Mouse (Mus musculus): Measurements from ENCODE around the gene Krt87. TPM values are rescaled to one million over a fixed set of nuclear protein-coding genes. Genes with fewer than 3 reads are reported as not detected.

The Krt87 gene
- polyA plus RNA-seq, 1 experiment from 2014 or later: 0.09 TPM

GRCm38 (mm10) chr15:101414807-101415565, 23.6 kb downstream of the Krt87 start:
- no peak overlapping the region for H3K9ac ChIP-seq (replicated peaks)
- H3K36me3 ChIP-seq: no peaks in the 10 kb centered on the region
- peaks cover 8% of the 10 kb centered on the region; the same call in 1 of the 2 replicates for H3K27me3 ChIP-seq
- 44% methylated on average over 11 of the region's 11 CpGs for WGBS
- H3K4me2 ChIP-seq (replicated peaks): no peak overlapping the region
- no peak for ATAC-seq (replicated peaks)
- H3K9me3 ChIP-seq: no peaks in the 10 kb centered on the region
- H3K4me1 ChIP-seq: no peaks in the 10 kb centered on the region
- no peak overlapping the region for H3K27ac ChIP-seq (replicated peaks)
- no peak overlapping the region for H3K4me3 ChIP-seq

- H3K4me1 ChIP-seq: no peaks in the 10 kb centered on the region
- no peaks in the 10 kb centered on the region for H3K36me3 ChIP-seq
- H3K27ac ChIP-seq (replicated peaks): no peak overlapping the region
- H3K27me3 ChIP-seq: peaks cover 8% of the 10 kb centered on the region; the same call in 1 of the 2 replicates
- no peak for ATAC-seq (replicated peaks)
- WGBS: 56% methylated on average over 7 of the region's 7 CpGs
- H3K4me3 ChIP-seq: no peak overlapping the region
- H3K9me3 ChIP-seq: no peaks in the 10 kb centered on the region
- H3K4me2 ChIP-seq (replicated peaks): no peak overlapping the region
- H3K9ac ChIP-seq (replicated peaks): no peak overlapping the region
Measured at GRCm38 (mm10) chr15:101413916-101414635, 24.5 kb downstream of the Krt87 start.

GRCm38 (mm10) chr15:101412188-101412587, 26.4 kb downstream of the Krt87 start:
- Histone ChIP-seq H3K9me3 (no peaks in the 10 kb centered on the region), H3K27ac (replicated peaks) (no peak overlapping the region), H3K4me1 (no peaks in the 10 kb centered on the region), H3K36me3 (no peaks in the 10 kb centered on the region), H3K4me3 (no peak overlapping the region), H3K4me2 (replicated peaks) (no peak overlapping the region), H3K9ac (replicated peaks) (no peak overlapping the region), H3K27me3 (peaks cover 8% of the 10 kb centered on the region; the same call in 1 of the 2 replicates)
- WGBS: 22% methylated on average over 31 of the region's 31 CpGs
- ATAC-seq (replicated peaks): no peak

GRCm38 (mm10) chr15:101410775-101411174, 27.8 kb downstream of the Krt87 start, which contains the start of gene Krt7:
TSS of gene Krt7 (plus strand) at chr15:101411043.
- no peaks in the 10 kb centered on the region for H3K9me3 ChIP-seq
- H3K4me3 ChIP-seq: no peak within 1 kb of the TSS
- H3K27ac ChIP-seq (replicated peaks): no peak within 1 kb of the TSS
- H3K9ac ChIP-seq (replicated peaks): no peak within 1 kb of the TSS
- H3K36me3 ChIP-seq: no peaks in the 10 kb centered on the region
- peaks cover 8% of the 10 kb centered on the region; the same call in 1 of the 2 replicates for H3K27me3 ChIP-seq
- no peak within 1 kb of the TSS for H3K4me2 ChIP-seq (replicated peaks)
- H3K4me1 ChIP-seq: no peaks in the 10 kb centered on the region
- ATAC-seq (replicated peaks): no peak
- WGBS: 36% methylated on average over 2 of the region's 2 CpGs

GRCm38 (mm10) chr15:101398269-101398668, 40.3 kb downstream of the Krt87 start:
- 69% methylated on average over 8 of the region's 8 CpGs for WGBS
- Histone ChIP-seq H3K4me1 (no peaks in the 10 kb centered on the region), H3K27ac (replicated peaks) (no peak overlapping the region), H3K9ac (replicated peaks) (no peak overlapping the region), H3K9me3 (no peaks in the 10 kb centered on the region), H3K4me2 (replicated peaks) (no peak overlapping the region), H3K27me3 (no peaks in the 10 kb centered on the region), H3K36me3 (no peaks in the 10 kb centered on the region), H3K4me3 (no peak overlapping the region)
- ATAC-seq (replicated peaks): no peak

- WGBS: 91% methylated on average over 2 of the region's 2 CpGs
- H3K36me3 ChIP-seq: no peaks in the 10 kb centered on the region
- H3K27me3 ChIP-seq: no peaks in the 10 kb centered on the region
- no peak overlapping the region for H3K4me2 ChIP-seq (replicated peaks)
- no peak overlapping the region for H3K4me3 ChIP-seq
- H3K9me3 ChIP-seq: no peaks in the 10 kb centered on the region
- no peak overlapping the region for H3K27ac ChIP-seq (replicated peaks)
- no peak for ATAC-seq (replicated peaks)
- no peaks in the 10 kb centered on the region for H3K4me1 ChIP-seq
- H3K9ac ChIP-seq (replicated peaks): no peak overlapping the region
Measured at GRCm38 (mm10) chr15:101397683-101398082, 40.9 kb downstream of the Krt87 start.

- no peak overlapping the region for H3K9ac ChIP-seq (replicated peaks)
- no peak overlapping the region for H3K27ac ChIP-seq (replicated peaks)
- no peak overlapping the region for H3K4me3 ChIP-seq
- no peaks in the 10 kb centered on the region for H3K27me3 ChIP-seq
- H3K36me3 ChIP-seq: no peaks in the 10 kb centered on the region
- no peaks in the 10 kb centered on the region for H3K4me1 ChIP-seq
- H3K9me3 ChIP-seq: no peaks in the 10 kb centered on the region
- no peak for ATAC-seq (replicated peaks)
- no peak overlapping the region for H3K4me2 ChIP-seq (replicated peaks)
- WGBS: 87% methylated on average over 3 of the region's 3 CpGs
Measured at GRCm38 (mm10) chr15:101396921-101397320, 41.7 kb downstream of the Krt87 start.

- H3K4me2 ChIP-seq (replicated peaks): no peak overlapping the region
- no peak overlapping the region for H3K27ac ChIP-seq (replicated peaks)
- no peaks in the 10 kb centered on the region for H3K36me3 ChIP-seq
- H3K4me1 ChIP-seq: no peaks in the 10 kb centered on the region
- no peaks in the 10 kb centered on the region for H3K9me3 ChIP-seq
- no peak for ATAC-seq (replicated peaks)
- no peak overlapping the region for H3K9ac ChIP-seq (replicated peaks)
- WGBS: 67% methylated on average over 7 of the region's 7 CpGs
- no peak overlapping the region for H3K4me3 ChIP-seq
- no peaks in the 10 kb centered on the region for H3K27me3 ChIP-seq
Measured at GRCm38 (mm10) chr15:101396466-101396865, 42.1 kb downstream of the Krt87 start.

- Histone ChIP-seq H3K9ac (replicated peaks) (no peak overlapping the region), H3K9me3 (no peaks in the 10 kb centered on the region), H3K27me3 (no peaks in the 10 kb centered on the region), H3K4me2 (replicated peaks) (no peak overlapping the region), H3K4me3 (no peak overlapping the region), H3K4me1 (no peaks in the 10 kb centered on the region), H3K27ac (replicated peaks) (no peak overlapping the region), H3K36me3 (no peaks in the 10 kb centered on the region)
- no peak for ATAC-seq (replicated peaks)
- 64% methylated on average over 7 of the region's 7 CpGs for WGBS
Measured at GRCm38 (mm10) chr15:101394908-101395307, 43.7 kb downstream of the Krt87 start.

GRCm38 (mm10) chr15:101392251-101392650, 46.4 kb downstream of the Krt87 start:
- Histone ChIP-seq H3K9me3 (no peaks in the 10 kb centered on the region), H3K4me3 (no peak overlapping the region), H3K27ac (replicated peaks) (no peak overlapping the region), H3K36me3 (no peaks in the 10 kb centered on the region), H3K4me1 (no peaks in the 10 kb centered on the region), H3K27me3 (no peaks in the 10 kb centered on the region), H3K4me2 (replicated peaks) (no peak overlapping the region), H3K9ac (replicated peaks) (no peak overlapping the region)
- no peak for ATAC-seq (replicated peaks)
- WGBS: 84% methylated on average over 5 of the region's 5 CpGs

- no peaks in the 10 kb centered on the region for H3K36me3 ChIP-seq
- H3K4me3 ChIP-seq: no peak overlapping the region
- no peaks in the 10 kb centered on the region for H3K9me3 ChIP-seq
- no peaks in the 10 kb centered on the region for H3K27me3 ChIP-seq
- no peak overlapping the region for H3K4me2 ChIP-seq (replicated peaks)
- ATAC-seq (replicated peaks): no peak
- 0 out of 2 replicates have a peak, but pooled peaks cover 4% of the 10 kb centered on the region for H3K4me1 ChIP-seq
- WGBS: 80% methylated on average over 5 of the region's 5 CpGs
- no peak overlapping the region for H3K9ac ChIP-seq (replicated peaks)
- H3K27ac ChIP-seq (replicated peaks): no peak overlapping the region
Measured at GRCm38 (mm10) chr15:101390203-101390602, 48.4 kb downstream of the Krt87 start.

- ATAC-seq (replicated peaks): no peak
- H3K9ac ChIP-seq (replicated peaks): no peak overlapping the region
- no peak overlapping the region for H3K27ac ChIP-seq (replicated peaks)
- 80% methylated on average over 5 of the region's 5 CpGs for WGBS
- no peaks in the 10 kb centered on the region for H3K36me3 ChIP-seq
- no peaks in the 10 kb centered on the region for H3K27me3 ChIP-seq
- no peak overlapping the region for H3K4me3 ChIP-seq
- 0 out of 2 replicates have a peak, but pooled peaks cover 4% of the 10 kb centered on the region for H3K4me1 ChIP-seq
- no peak overlapping the region for H3K4me2 ChIP-seq (replicated peaks)
- H3K9me3 ChIP-seq: no peaks in the 10 kb centered on the region
Measured at GRCm38 (mm10) chr15:101388034-101388541, 50.5 kb downstream of the Krt87 start.
